Mouse (Mus musculus) heart, embryonic 14.5 days (tissue): ENCODE data around the gene Lhfp. TPM values are rescaled to one million over a fixed set of nuclear protein-coding genes. Genes with fewer than 3 reads are reported as not detected.
"Not testable (repeated sequence)": the region's sequence is repeated elsewhere in the genome, so short reads cannot be mapped to it uniquely, and the experiment has no call there.

Source experiments
- ATAC-seq: fragments of 200-750 bp; cut with Nextera tagmentation; 2 replicates; pipeline ENCODE4 v1.8.0; 2017; ENCODE audit warnings: low read depth, moderate TSS enrichment; ENCODE audit not compliant: insufficient number of reproducible peaks, insufficient read depth, low FRiP score
- H3K27ac ChIP-seq, 2 experiments: fragments of 200-500 bp in 1 of 2; fragments of 300-500 bp in 1 of 2; sonication (generic) in 1 of 2; replicated peaks in 1 of 2; 2 replicates each; pipeline ENCODE4 v1.5.1; 2012 to 2014; ENCODE audit warnings: low read depth in 2 of 2, low read length in 2 of 2, control low read depth in 1 of 2, mild to moderate bottlenecking in 1 of 2, mixed read lengths in 1 of 2; ENCODE audit not compliant: control insufficient read depth in 1 of 2, insufficient read depth in 1 of 2
- H3K27me3 ChIP-seq: fragments of 300-500 bp; sonication (generic); 2 replicates; pipeline ENCODE4 v1.6.1; 2014; ENCODE audit warnings: mild to moderate bottlenecking, low read length, control low read depth; ENCODE audit not compliant: control insufficient read depth, insufficient read depth
- H3K36me3 ChIP-seq: fragments of 300-500 bp; sonication (generic); 2 replicates; pipeline ENCODE4 v1.6.1; 2014; ENCODE audit warnings: mild to moderate bottlenecking, control low read depth, low read length, mixed read lengths; ENCODE audit not compliant: control insufficient read depth, insufficient read depth
- H3K4me1 ChIP-seq, 2 experiments: fragments of 200-500 bp in 1 of 2; fragments of 300-500 bp in 1 of 2; sonication (generic) in 1 of 2; 2 replicates each; pipeline ENCODE4 v1.6.1; 2012 to 2014; ENCODE audit warnings: low read length in 2 of 2, control low read depth in 1 of 2, mixed read lengths in 1 of 2; ENCODE audit not compliant: control insufficient read depth in 2 of 2, insufficient read depth in 2 of 2
- H3K4me2 ChIP-seq: fragments of 300-500 bp; sonication (generic); 2 replicates; pipeline ENCODE4 v1.6.1; 2014; ENCODE audit warnings: mild to moderate bottlenecking, low read length
- H3K4me3 ChIP-seq, 2 experiments: fragments of 200-500 bp in 1 of 2; fragments of 300-500 bp in 1 of 2; sonication (generic) in 1 of 2; 2 replicates each; pipeline ENCODE4 v1.5.1; 2012 to 2014; ENCODE audit warnings: low read length in 2 of 2, mild to moderate bottlenecking in 2 of 2, control low read depth in 1 of 2, low read depth in 1 of 2, moderate library complexity in 1 of 2; ENCODE audit not compliant: control insufficient read depth in 1 of 2, insufficient read depth in 1 of 2
- H3K9ac ChIP-seq: fragments of 300-500 bp; sonication (generic); 2 replicates; pipeline ENCODE4 v1.6.1; 2014; ENCODE audit warnings: mild to moderate bottlenecking, low read length
- H3K9me3 ChIP-seq: fragments of 300-500 bp; sonication (generic); 2 replicates; pipeline ENCODE4 v1.6.1; 2016; ENCODE audit warnings: low read length, control low read depth; ENCODE audit not compliant: control insufficient read depth
- WGBS: fragments of 180-500 bp; shearing (Covaris S2); extraction: QIAGEN DNeasy Blood & Tissue Kit; methylation state at CpG from one replicate; pipeline ENCODE4 v1.1.7; 2014; 5-methylcytosine and 5-hydroxymethylcytosine counted together
- polyA plus RNA-seq: library from polyadenylated mRNA; unstranded; fragments of >200 nt; fragmentation: Nextera tagmentation; extraction: Ambion mirVana; gene quantifications from 2 replicates; pipeline ENCODE4 v1.2.1, GENCODE M21; 2014

The Lhfp gene
- polyA plus RNA-seq, 1 experiment from 2014 or later, result 93.2 TPM

DNA sequence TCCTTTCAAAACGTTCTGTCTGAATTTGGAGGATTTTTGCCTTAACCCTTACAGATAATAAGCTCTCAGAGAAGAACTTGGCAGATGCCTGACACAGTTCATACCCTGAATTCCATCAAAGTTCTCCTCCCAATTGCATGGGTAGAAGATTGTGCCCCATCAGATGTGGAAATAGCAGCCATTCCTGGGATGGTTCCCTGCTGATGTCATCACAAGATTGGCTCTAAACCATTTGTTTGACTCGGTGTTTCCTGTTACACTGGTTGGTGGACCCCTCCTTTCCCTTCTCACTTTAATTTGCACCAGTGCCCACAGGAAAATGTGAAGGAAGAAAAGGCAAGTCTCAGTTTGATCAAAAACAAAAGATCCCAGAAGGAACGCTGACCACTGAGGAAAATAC lies 68.6 kb downstream of the Lhfp start:
- no peaks in the 10 kb centered on the region for H3K36me3 ChIP-seq
- peaks cover 22 to 34% of the 10 kb centered on the region in 2 experiments for H3K4me1 ChIP-seq
- no peak overlapping the region for H3K4me3 ChIP-seq
- no peaks in the 10 kb centered on the region for H3K9me3 ChIP-seq
- no peak overlapping the region for H3K9ac ChIP-seq
- ATAC-seq, result no peak
- H3K27ac ChIP-seq, result peak overlapping the region; percentile 0 to 33; a peak in 2 of 4 replicates
- H3K27me3 ChIP-seq, result no peaks in the 10 kb centered on the region
- 10% methylated on average over 3 of the region's 3 CpGs for WGBS
- no peak overlapping the region for H3K4me2 ChIP-seq

DNA sequence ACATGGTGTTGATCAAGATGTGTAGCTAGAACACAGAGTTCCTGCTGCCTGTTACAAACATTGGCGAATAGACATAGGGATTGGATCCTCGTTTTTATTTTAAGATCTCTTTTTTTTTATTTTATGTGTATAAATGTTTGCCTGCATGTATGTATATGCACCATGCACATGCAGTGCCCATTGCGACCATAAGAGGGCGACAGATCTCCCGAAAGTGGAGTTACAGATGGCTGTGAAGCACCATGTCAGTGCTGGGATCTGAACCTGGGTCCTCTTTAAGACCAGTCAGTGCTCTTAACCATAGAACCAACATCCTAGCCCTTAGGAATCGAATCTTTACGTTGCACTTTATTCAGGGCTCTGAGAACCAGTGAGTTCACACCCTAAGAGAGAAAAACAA lies 70.7 kb downstream of the Lhfp start:
- H3K4me3 ChIP-seq, result no peak overlapping the region
- no peaks in the 10 kb centered on the region for H3K36me3 ChIP-seq
- H3K4me2 ChIP-seq, result no peak overlapping the region
- no peaks in the 10 kb centered on the region for H3K9me3 ChIP-seq
- peaks cover 13 to 21% of the 10 kb centered on the region in 2 experiments for H3K4me1 ChIP-seq
- no peaks in the 10 kb centered on the region for H3K27me3 ChIP-seq
- ATAC-seq, result no peak
- H3K27ac ChIP-seq, result no peak overlapping the region
- 95% methylated on average over 7 of the region's 7 CpGs for WGBS
- no peak overlapping the region for H3K9ac ChIP-seq

DNA sequence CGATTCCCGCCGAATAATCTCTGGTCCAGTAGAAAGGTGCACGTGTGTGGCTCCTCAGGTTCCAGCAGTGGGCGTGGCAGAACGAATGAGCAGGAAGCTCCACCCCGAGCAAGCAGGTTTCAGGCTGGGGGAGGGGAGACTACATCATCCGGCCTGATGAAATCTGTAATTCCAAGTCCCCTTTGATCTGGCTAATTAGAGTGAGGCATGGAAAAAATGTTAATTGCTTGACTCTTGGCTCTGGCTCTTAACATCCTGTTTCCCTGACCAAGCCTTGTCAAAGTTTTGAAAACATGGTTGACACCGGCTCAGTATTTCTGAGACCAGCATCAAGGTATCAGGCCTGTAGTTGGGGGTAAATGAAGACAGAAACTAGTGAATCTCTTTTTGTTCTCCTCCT lies 77.4 kb downstream of the Lhfp start:
- ATAC-seq, H3K4me2 ChIP-seq, H3K27me3 ChIP-seq, H3K9me3 ChIP-seq, H3K27ac ChIP-seq, H3K9ac ChIP-seq, H3K36me3 ChIP-seq, H3K4me1 ChIP-seq, H3K4me3 ChIP-seq: not testable (repeated sequence)
- 46% methylated on average over 3 of the region's 9 CpGs for WGBS

DNA sequence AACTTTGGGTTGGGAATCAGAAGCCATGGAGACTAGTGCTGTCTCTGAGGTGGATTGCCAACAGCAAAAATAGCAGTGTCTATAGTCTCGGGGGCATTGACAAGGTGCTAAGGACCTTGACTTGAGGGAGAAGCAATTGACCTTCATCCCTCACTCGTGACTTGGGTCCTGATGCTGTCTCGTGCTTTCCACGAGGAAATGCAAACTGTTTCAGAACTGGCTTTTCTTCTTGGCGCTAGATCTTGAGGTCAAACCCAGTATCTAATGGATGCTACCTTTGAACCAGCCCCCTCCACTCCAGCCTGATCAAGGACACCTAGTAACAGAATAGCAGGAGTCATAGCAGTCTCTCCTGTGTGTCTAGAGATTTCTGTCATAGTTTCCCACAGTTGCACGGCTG lies 78.7 kb downstream of the Lhfp start:
- H3K4me1 ChIP-seq, result no peaks in the 10 kb centered on the region; a peak in 1 of 4 replicates
- H3K4me3 ChIP-seq, result no peak overlapping the region
- no peak overlapping the region for H3K4me2 ChIP-seq
- ATAC-seq, result no peak
- H3K9me3 ChIP-seq, result no peaks in the 10 kb centered on the region
- no peak overlapping the region for H3K9ac ChIP-seq
- H3K27me3 ChIP-seq, result no peaks in the 10 kb centered on the region
- H3K36me3 ChIP-seq, result no peaks in the 10 kb centered on the region
- no peak overlapping the region for H3K27ac ChIP-seq
- WGBS, result 80% methylated on average over 6 of the region's 6 CpGs

DNA sequence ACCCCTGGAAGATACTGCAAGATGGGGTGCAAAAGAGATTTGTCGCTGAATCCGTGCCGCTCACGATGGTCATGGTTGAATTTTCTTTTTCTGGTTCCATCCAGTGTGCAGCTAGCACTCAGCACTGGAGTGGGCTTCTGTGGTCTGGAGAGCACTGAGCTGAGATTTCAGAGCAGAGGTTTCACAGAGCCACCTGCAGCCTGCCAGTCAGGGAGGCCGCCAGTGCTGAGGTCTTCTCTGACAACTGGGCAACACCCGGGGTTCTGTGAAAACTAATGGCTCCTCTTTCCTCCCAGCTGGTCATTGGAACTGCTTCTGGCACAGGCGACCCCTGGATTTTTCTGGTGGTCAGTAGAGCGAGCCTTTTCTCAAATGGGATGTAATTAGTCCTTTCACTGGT lies 84.2 kb downstream of the Lhfp start:
- ATAC-seq, result no peak
- Histone ChIP-seq H3K9ac (no peak overlapping the region), H3K4me1 (no peaks in the 10 kb centered on the region), H3K4me2 (no peak overlapping the region), H3K27ac (no peak overlapping the region), H3K27me3 (no peaks in the 10 kb centered on the region), H3K4me3 (no peak overlapping the region), H3K9me3 (no peaks in the 10 kb centered on the region), H3K36me3 (no peaks in the 10 kb centered on the region)
- WGBS, result 83% methylated on average over 8 of the region's 8 CpGs

GRCm38 (mm10) chr3:53138785-53139184 lies 97.5 kb downstream of the Lhfp start:
- H3K4me1 ChIP-seq, result peaks cover 0 to 14% of the 10 kb centered on the region in 2 experiments; a peak in 3 of 4 replicates
- no peak overlapping the region for H3K27ac ChIP-seq
- 0 out of 2 replicates have a peak, but pooled peaks cover 4% of the 10 kb centered on the region for H3K9me3 ChIP-seq
- ATAC-seq, result no peak
- no peak overlapping the region for H3K4me3 ChIP-seq
- no peak overlapping the region for H3K9ac ChIP-seq
- no peak overlapping the region for H3K4me2 ChIP-seq
- WGBS, result 77% methylated on average over 2 of the region's 2 CpGs
- H3K27me3 ChIP-seq, result no peaks in the 10 kb centered on the region
- no peaks in the 10 kb centered on the region for H3K36me3 ChIP-seq

DNA sequence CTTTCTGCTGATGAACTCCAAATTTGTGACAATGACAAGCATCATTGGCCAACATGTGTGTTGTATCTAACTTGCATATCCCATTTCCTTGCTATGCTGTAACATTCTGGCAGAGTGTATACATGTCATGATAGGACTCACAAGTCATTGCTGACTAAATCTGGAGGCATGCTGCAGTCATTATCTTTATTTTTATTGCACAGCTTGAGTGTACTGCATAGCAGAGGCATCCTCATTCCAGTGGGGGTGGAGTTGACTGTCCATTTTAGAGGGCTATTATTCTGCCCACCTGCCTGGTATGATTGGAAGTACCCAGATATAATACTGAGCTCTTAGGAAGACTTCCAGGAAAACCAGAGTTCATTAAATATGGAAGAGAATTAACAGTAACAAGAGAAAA lies 97.9 kb downstream of the Lhfp start:
- ATAC-seq, result no peak
- H3K4me2 ChIP-seq, result no peak overlapping the region
- no peak overlapping the region for H3K27ac ChIP-seq
- H3K9me3 ChIP-seq, result 0 out of 2 replicates have a peak, but pooled peaks cover 4% of the 10 kb centered on the region
- no peak overlapping the region for H3K9ac ChIP-seq
- H3K4me1 ChIP-seq, result peaks cover 0 to 14% of the 10 kb centered on the region in 2 experiments; a peak in 3 of 4 replicates
- H3K4me3 ChIP-seq, result no peak overlapping the region
- H3K36me3 ChIP-seq, result no peaks in the 10 kb centered on the region
- H3K27me3 ChIP-seq, result no peaks in the 10 kb centered on the region

DNA sequence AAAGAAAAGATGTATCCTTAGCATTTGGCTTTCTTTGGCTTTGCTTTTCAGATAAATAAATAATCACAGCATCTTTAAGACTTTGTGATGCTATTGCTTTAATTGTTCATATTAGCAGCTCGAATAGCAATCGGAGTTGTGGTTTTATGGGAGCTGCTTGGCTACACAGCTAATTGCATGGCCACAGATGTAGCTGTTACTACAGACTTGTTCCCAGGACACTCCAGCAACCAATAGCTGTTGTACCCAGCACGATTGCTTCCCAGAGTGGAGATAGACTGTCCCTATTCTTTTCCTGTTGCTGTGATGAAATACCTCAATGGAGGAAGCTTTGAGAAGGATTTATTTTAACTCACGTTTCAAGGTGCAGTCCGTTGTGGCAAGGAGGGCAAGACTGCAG lies 98.3 kb downstream of the Lhfp start:
- H3K9me3 ChIP-seq, result 0 out of 2 replicates have a peak, but pooled peaks cover 4% of the 10 kb centered on the region
- ATAC-seq, result no peak
- no peaks in the 10 kb centered on the region for H3K27me3 ChIP-seq
- 80% methylated on average over 5 of the region's 5 CpGs for WGBS
- H3K4me2 ChIP-seq, result no peak overlapping the region
- H3K27ac ChIP-seq, result no peak overlapping the region
- no peaks in the 10 kb centered on the region for H3K36me3 ChIP-seq
- peaks cover 0 to 14% of the 10 kb centered on the region in 2 experiments; a peak in 3 of 4 replicates for H3K4me1 ChIP-seq
- H3K4me3 ChIP-seq, result no peak overlapping the region
- no peak overlapping the region for H3K9ac ChIP-seq
